In the genomic region with DNA sequence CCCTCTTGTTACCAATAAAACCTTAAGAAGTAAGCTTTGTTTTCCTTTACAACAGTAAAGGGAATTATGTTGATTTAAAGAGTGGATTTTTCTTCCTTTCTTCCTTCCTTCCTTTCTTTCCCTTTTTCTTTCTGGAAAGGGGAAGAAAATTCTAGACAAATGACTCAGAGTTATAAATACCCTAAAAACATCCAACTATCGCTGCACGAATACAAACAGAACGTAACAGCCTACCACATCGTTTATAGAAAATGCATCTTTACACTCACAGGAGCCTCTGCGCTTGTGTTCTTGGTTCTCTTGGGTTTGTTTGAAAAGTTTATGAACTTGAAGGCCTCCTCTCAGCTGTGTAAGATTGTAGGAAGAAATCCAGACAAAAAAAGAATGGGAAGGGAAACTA, we compare ENCODE assay signal across 20 mouse cellular contexts.
DNase-seq lines count a peak whose midpoint lies in the region; ATAC-seq and TF ChIP-seq lines count a peak whose summit lies in the region.
"Had no signal": no experiment of that assay in that cellular context is flagged by ENCODE, and none has a peak within 500 bp of the region (broad histone marks: within the 10 kb centered on the region; RNA-seq: fewer than 3 reads in every experiment).

No protein-coding gene starts in this region.

- WGBS in heart, adult 2 months = 27% methylated on average over 5 of the region's 5 CpGs
- 55% methylated on average over 5 of the region's 5 CpGs for WGBS in liver, postnatal 0 days (ENCODE audit: insufficient replicate concordance)
- WGBS in limb, embryonic 10.5 days = 80% methylated on average over 5 of the region's 5 CpGs
- 28% methylated on average over 5 of the region's 5 CpGs for WGBS in stomach, embryonic 15.5 days

- TF ChIP-seq POLR2A in heart, adult 2 months (IDR thresholded peaks at IDR 0.05; ENCODE audit: insufficient read depth, low read depth, low read length) = no peak

- no peaks in the 10 kb centered on the region for H3K27me3 ChIP-seq in heart, adult 2 months (ENCODE audit: control insufficient read depth, insufficient read depth, low read length)
- H3K27me3 ChIP-seq in liver, postnatal 0 days (ENCODE audit: insufficient read depth, low read length) = no peaks in the 10 kb centered on the region
- H3K27me3 ChIP-seq in limb, embryonic 10.5 days (ENCODE audit: low read depth, poor library complexity, severe bottlenecking) = no peaks in the 10 kb centered on the region
- H3K27me3 ChIP-seq in stomach, embryonic 15.5 days (replicated peaks) = no peaks in the 10 kb centered on the region
- H3K27me3 ChIP-seq: forebrain, embryonic 12.5 days; hindbrain, embryonic 15.5 days; neural tube, embryonic 13.5 days; Patski had no signal

- peaks cover 21% of the 10 kb centered on the region for H3K36me3 ChIP-seq in heart, adult 2 months (ENCODE audit: control insufficient read depth, insufficient read depth, low read length)
- 0 out of 2 replicates have a peak, but pooled peaks cover 7% of the 10 kb centered on the region for H3K36me3 ChIP-seq in liver, postnatal 0 days (replicated peaks; ENCODE audit: insufficient read depth, low read length)
- peaks cover 49% of the 10 kb centered on the region for H3K36me3 ChIP-seq in limb, embryonic 10.5 days
- peaks cover 13% of the 10 kb centered on the region for H3K36me3 ChIP-seq in stomach, embryonic 15.5 days
- H3K36me3 ChIP-seq: hindbrain, embryonic 15.5 days had no signal

- no peak overlapping the region for H3K9ac ChIP-seq in heart, adult 2 months (ENCODE audit: low read depth, low read length)
- H3K9ac ChIP-seq in liver, postnatal 0 days (replicated peaks) = no peak overlapping the region
- H3K9ac ChIP-seq in stomach, embryonic 15.5 days = no peak overlapping the region
- H3K9ac ChIP-seq: forebrain, embryonic 12.5 days; hindbrain, embryonic 15.5 days; neural tube, embryonic 13.5 days had no signal

- no peak overlapping the region for H3K4me2 ChIP-seq in liver, postnatal 0 days (ENCODE audit: low read depth, low read length)
- H3K4me2 ChIP-seq in stomach, embryonic 15.5 days = no peak overlapping the region
- H3K4me2 ChIP-seq: forebrain, embryonic 12.5 days; hindbrain, embryonic 15.5 days; neural tube, embryonic 13.5 days had no signal

- H3K4me1 ChIP-seq in heart, adult 2 months (ENCODE audit: control insufficient read depth, insufficient read depth, low read length) = peaks cover 14% of the 10 kb centered on the region; the same call in 1 of the 2 replicates
- H3K4me1 ChIP-seq in liver, postnatal 0 days (ENCODE audit: insufficient read depth) = no peaks in the 10 kb centered on the region
- H3K4me1 ChIP-seq in limb, embryonic 10.5 days = peaks cover 38% of the 10 kb centered on the region
- 0 out of 2 replicates have a peak, but pooled peaks cover 5% of the 10 kb centered on the region for H3K4me1 ChIP-seq in stomach, embryonic 15.5 days
- H3K4me1 ChIP-seq: hindbrain, embryonic 15.5 days had no signal

- intact Hi-C loops in heart, adult 2 months (cut with DNase I) = no loop called here

- no peaks in the 10 kb centered on the region for H3K79me2 ChIP-seq in heart, adult 2 months (replicated peaks; ENCODE audit: control insufficient read depth, insufficient read depth, low read length)

- DNase-seq in heart, adult 2 months = no peak
- DNase-seq in heart, adult 9 months (ENCODE audit: low spot score in 2 of 2) = no peak
- DNase-seq in liver, postnatal 0 days = no peak
- DNase-seq in liver (no peak), adipocyte (ENCODE audit: low spot score) (no peak)
- DNase-seq in limb, embryonic 10.5 days (ENCODE audit: low spot score) = no peak
- DNase-seq in thymus, postnatal 10 days (ENCODE audit: low spot score in 2 of 2) = no peak
- DNase-seq: cerebellum, adult 11 months; cerebellum, postnatal 36 days; kidney, adult 8-10 months; kidney, postnatal 36 days; layer of hippocampus, postnatal 36 days; left cerebral cortex, postnatal 4 days; lung, adult 2 months; thymus, postnatal 36 days had no signal

- no peak for TF ChIP-seq CTCF in heart, adult 2 months (IDR thresholded peaks at IDR 0.05)
- TF ChIP-seq CTCF in liver, postnatal 0 days (IDR thresholded peaks at IDR 0.05; ENCODE audit: low read depth) = no peak

- no peak for ATAC-seq in liver, postnatal 0 days
- ATAC-seq in stomach, embryonic 15.5 days (ENCODE audit: insufficient read depth, low FRiP score, low read depth) = no peak
- ATAC-seq: Patski had no signal

- no peak for TF ChIP-seq EP300 in heart, adult 2 months (IDR thresholded peaks at IDR 0.05; ENCODE audit: insufficient read depth, low read depth, low read length)
- no peak for TF ChIP-seq EP300 in liver, postnatal 0 days (IDR thresholded peaks at IDR 0.05; ENCODE audit: low read depth)

- H3K4me3 ChIP-seq in heart, adult 2 months = no peak overlapping the region
- H3K4me3 ChIP-seq in liver, postnatal 0 days (ENCODE audit: low read depth, low read length) = no peak overlapping the region
- H3K4me3 ChIP-seq in limb, embryonic 10.5 days = no peak overlapping the region
- no peak overlapping the region for H3K4me3 ChIP-seq in stomach, embryonic 15.5 days (replicated peaks)
- H3K4me3 ChIP-seq: forebrain, embryonic 12.5 days; hindbrain, embryonic 15.5 days; neural tube, embryonic 13.5 days had no signal

- peak overlapping the region; percentile 66 for H3K27ac ChIP-seq in heart, adult 2 months
- H3K27ac ChIP-seq in liver, postnatal 0 days (ENCODE audit: low read depth) = 0 out of 2 replicates have a peak overlapping the region, but pooled peaks have one; percentile 22
- H3K27ac ChIP-seq in limb, embryonic 10.5 days = peak overlapping the region; percentile 73; the same call in 1 of the 2 replicates
- peak overlapping the region; percentile 62; the same call in 1 of the 2 replicates for H3K27ac ChIP-seq in stomach, embryonic 15.5 days
- H3K27ac ChIP-seq: forebrain, embryonic 12.5 days; hindbrain, embryonic 15.5 days; neural tube, embryonic 13.5 days had no signal

- H3K9me3 ChIP-seq in liver, postnatal 0 days (ENCODE audit: low read length) = no peaks in the 10 kb centered on the region
- no peaks in the 10 kb centered on the region for H3K9me3 ChIP-seq in limb, embryonic 10.5 days (replicated peaks)
- no peaks in the 10 kb centered on the region for H3K9me3 ChIP-seq in stomach, embryonic 15.5 days
- H3K9me3 ChIP-seq: forebrain, embryonic 12.5 days; hindbrain, embryonic 15.5 days; neural tube, embryonic 13.5 days had no signal

Comparison
In these comparisons a context has a peak if more than half of its experiments do, and no peak if none do; other contexts are left out.
1. H3K27ac ChIP-seq: peak in every context shown above with its lines; median percentile 73 in limb, embryonic 10.5 days; 66 in heart, adult 2 months; 62 in stomach, embryonic 15.5 days; 22 in liver, postnatal 0 days.